In the genomic region with DNA sequence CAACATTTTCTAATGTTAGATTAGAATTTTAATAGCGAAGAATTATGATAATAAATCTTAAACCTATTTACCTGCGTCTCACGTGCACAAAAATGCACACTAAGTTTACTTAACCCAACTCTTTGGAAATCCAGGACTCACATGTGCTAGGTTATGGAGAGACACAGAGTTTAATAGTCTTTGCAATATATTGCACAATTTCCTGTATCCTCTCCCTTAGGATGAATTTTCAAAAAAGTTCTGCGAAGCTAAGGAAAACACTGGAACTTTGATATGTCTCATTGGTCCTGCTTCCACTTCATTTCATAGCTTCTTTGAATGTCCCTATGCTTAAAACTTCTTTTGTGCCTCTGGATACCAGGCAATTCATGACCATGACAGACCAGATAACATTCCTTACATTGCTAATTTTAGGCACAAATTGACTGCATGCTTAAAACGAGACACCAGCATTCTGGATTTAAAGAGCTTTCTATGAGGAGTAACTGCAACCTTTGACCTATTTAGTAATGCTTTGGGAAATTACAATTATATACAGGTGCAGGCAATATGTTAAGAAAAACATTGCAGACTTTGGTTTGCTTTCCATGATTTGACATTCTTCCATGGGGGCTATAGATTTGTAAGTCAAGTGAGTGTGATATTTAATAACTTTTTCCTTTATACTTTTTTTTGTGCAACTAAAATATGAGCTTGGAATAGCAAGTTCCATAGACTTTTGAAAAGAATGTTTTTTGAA, we compare ENCODE assay signal across 18 mouse cellular contexts.
"Had no signal": no experiment of that assay in that cellular context is flagged by ENCODE, and none has a peak within 500 bp of the region (broad histone marks: within the 10 kb centered on the region; RNA-seq: fewer than 3 reads in every experiment).

No protein-coding gene starts in this region.

- H3K9me3 ChIP-seq: limb, embryonic 12.5 days; liver, embryonic 13.5 days; midbrain, embryonic 12.5 days; midbrain, embryonic 15.5 days; neural tube, embryonic 13.5 days; stomach, embryonic 15.5 days had no signal

- H3K9ac ChIP-seq: limb, embryonic 12.5 days; liver, embryonic 13.5 days; midbrain, embryonic 12.5 days; midbrain, embryonic 15.5 days; neural tube, embryonic 13.5 days; stomach, embryonic 15.5 days had no signal

- ATAC-seq: midbrain, embryonic 15.5 days had no signal

- H3K27me3 ChIP-seq: limb, embryonic 12.5 days; liver, embryonic 13.5 days; midbrain, embryonic 12.5 days; midbrain, embryonic 15.5 days; neural tube, embryonic 13.5 days; stomach, embryonic 15.5 days had no signal

- H3K4me3 ChIP-seq: layer of hippocampus, adult 2 months; limb, embryonic 12.5 days; liver, embryonic 13.5 days; midbrain, embryonic 12.5 days; midbrain, embryonic 15.5 days; neural tube, embryonic 13.5 days; stomach, embryonic 15.5 days had no signal

- H3K4me2 ChIP-seq: limb, embryonic 12.5 days; liver, embryonic 13.5 days; midbrain, embryonic 12.5 days; midbrain, embryonic 15.5 days; neural tube, embryonic 13.5 days; stomach, embryonic 15.5 days had no signal

- DNase-seq: kidney, adult 2 months; kidney, postnatal 25 days; layer of hippocampus, adult 9-11 months; liver, embryonic 13.5 days; lung, adult 2 months; lung, postnatal 14 days; lung, postnatal 4 days; retina, postnatal 1 day; right cerebral cortex, postnatal 25 days; spleen, adult 18-20 months; thymus, postnatal 25 days had no signal

- H3K4me1 ChIP-seq: liver, embryonic 13.5 days; midbrain, embryonic 12.5 days; midbrain, embryonic 15.5 days; neural tube, embryonic 13.5 days; stomach, embryonic 15.5 days had no signal

- H3K27ac ChIP-seq: kidney, postnatal 0 days; layer of hippocampus, adult 2 months; limb, embryonic 12.5 days; liver, embryonic 13.5 days; midbrain, embryonic 12.5 days; midbrain, embryonic 15.5 days; neural tube, embryonic 13.5 days; stomach, embryonic 15.5 days had no signal

- H3K36me3 ChIP-seq: limb, embryonic 12.5 days; liver, embryonic 13.5 days; midbrain, embryonic 12.5 days; midbrain, embryonic 15.5 days; neural tube, embryonic 13.5 days; stomach, embryonic 15.5 days had no signal
